16 mouse cellular contexts compared by ENCODE assay signal in genomic region chr5:53289438-53289837, GRCm38 (mm10).
"Had no signal": no experiment of that assay in that cellular context is flagged by ENCODE, and none has a peak within 500 bp of the region (broad histone marks: within the 10 kb centered on the region; RNA-seq: fewer than 3 reads in every experiment).

No protein-coding gene starts in this region.

- H3K27ac ChIP-seq: kidney, embryonic 15.5 days; left cerebral cortex, adult 2 months; limb, embryonic 12.5 days; liver, embryonic 13.5 days; lung, embryonic 15.5 days; macrophage; neural tube, embryonic 12.5 days had no signal

- H3K9ac ChIP-seq: kidney, embryonic 15.5 days; limb, embryonic 12.5 days; liver, embryonic 13.5 days; liver, postnatal 0 days; lung, embryonic 15.5 days; neural tube, embryonic 12.5 days had no signal

- ATAC-seq: liver, postnatal 0 days had no signal

- H3K4me3 ChIP-seq: kidney, embryonic 15.5 days; left cerebral cortex, adult 2 months; limb, embryonic 12.5 days; liver, embryonic 13.5 days; lung, embryonic 15.5 days; neural tube, embryonic 12.5 days had no signal

- H3K9me3 ChIP-seq: kidney, embryonic 15.5 days; limb, embryonic 12.5 days; liver, embryonic 13.5 days; lung, embryonic 15.5 days; neural tube, embryonic 12.5 days had no signal

- DNase-seq: kidney, adult 18-20 months; kidney, postnatal 14 days; liver; liver, embryonic 13.5 days; liver, postnatal 0 days; lung, postnatal 14 days; midbrain, embryonic 14.5 days; right cerebral cortex, postnatal 14 days; thymus, adult 18-20 months; thymus, postnatal 14 days had no signal

- H3K27me3 ChIP-seq: kidney, embryonic 15.5 days; limb, embryonic 12.5 days; liver, embryonic 13.5 days; lung, embryonic 15.5 days; neural tube, embryonic 12.5 days had no signal

- H3K36me3 ChIP-seq: kidney, embryonic 15.5 days; limb, embryonic 12.5 days; liver, embryonic 13.5 days; lung, embryonic 15.5 days; neural tube, embryonic 12.5 days had no signal

- H3K4me2 ChIP-seq: kidney, embryonic 15.5 days; limb, embryonic 12.5 days; liver, embryonic 13.5 days; lung, embryonic 15.5 days; neural tube, embryonic 12.5 days had no signal

- H3K4me1 ChIP-seq: kidney, embryonic 15.5 days; liver, embryonic 13.5 days; lung, embryonic 15.5 days had no signal
